Mouse (Mus musculus) liver, embryonic 14.5 days (tissue): ENCODE measurements around the gene Igf2bp3.

Experiments
- CTCF ChIP-seq: IDR thresholded peaks from 2 replicates; pipeline ENCODE4 v1.5.1; 2016; ENCODE audit warnings: antibody characterized with exemption, low read depth, control low read depth
- EP300 ChIP-seq: IDR thresholded peaks from 2 replicates; pipeline ENCODE4 v1.6.1; 2016; ENCODE audit warnings: antibody characterized with exemption, low read depth

DNA sequence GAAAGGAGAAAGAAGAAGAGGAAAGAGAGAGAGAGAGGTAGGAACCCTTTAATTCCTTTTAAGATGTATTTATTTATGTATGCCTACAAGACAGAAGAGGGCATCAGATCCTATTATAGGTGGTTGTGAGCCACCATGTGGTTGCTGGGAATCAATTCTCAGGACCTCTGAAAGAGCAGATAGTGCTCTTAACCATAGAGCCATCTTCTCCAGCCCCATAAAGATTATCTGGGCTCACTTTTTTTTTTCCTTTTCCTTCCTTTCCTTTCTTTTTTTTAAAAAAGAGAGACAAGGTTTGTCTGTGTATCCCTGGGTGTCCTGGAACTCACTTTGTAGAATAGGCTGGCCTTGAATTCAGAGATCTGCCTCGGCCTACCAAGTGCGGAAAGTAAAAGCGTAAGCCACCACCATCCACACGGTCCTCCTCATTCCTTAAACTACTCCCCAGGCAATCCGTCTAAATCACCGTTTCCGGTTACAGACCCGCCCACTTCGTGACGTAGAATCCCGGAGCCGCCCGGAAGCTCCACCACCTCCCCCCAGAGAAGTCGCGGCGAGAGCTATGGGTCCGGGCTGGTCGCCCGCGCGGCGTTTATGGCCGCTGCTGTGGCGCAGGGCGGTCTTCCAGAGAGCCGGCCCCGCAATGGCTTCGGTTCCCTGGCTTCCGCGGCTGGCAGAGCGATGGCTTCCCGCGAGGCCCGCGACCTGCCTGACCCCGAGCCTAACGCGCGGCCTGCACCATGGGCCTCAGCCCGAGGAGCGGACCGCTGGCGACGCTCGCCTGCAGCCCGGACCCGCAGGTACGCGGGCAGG, 141.2 kb downstream of the Igf2bp3 start, which contains the start of gene Malsu1:
- no peak for TF ChIP-seq CTCF
- TF ChIP-seq EP300, result no peak
